In the genomic region with DNA sequence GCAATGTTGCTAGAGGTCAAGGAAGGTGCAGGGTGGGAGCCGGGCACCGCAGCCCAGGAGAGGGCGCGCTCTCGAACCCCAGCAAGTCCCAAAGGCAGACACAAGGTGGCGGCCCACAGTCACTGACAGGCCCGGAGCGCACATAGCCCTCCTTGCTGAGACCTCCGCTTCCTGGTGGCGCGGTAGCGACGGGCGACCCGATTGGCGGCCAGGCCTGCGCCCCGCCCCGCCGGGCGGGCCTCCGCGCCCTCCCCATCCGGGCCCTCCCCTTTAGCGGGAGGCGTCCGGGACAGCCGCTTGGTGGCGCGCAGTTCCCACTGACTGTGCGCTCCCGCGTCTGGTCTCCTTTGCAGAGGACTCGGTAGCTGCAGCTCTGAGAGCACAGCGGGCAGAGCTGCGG, we compare ENCODE assay signal across 8 mouse cellular contexts. TPM values are rescaled to one million over a fixed set of nuclear protein-coding genes. Genes with fewer than 3 reads are reported as not detected.
DNase-seq lines count a peak whose midpoint lies in the region; ATAC-seq and TF ChIP-seq lines count a peak whose summit lies in the region.

A gene (plus strand): TSS at position 340 of the 400 bp plus-strand sequence.

- no peak within 1 kb of the TSS; the same call in 1 of the 2 replicates for H3K27ac ChIP-seq in limb, embryonic 13.5 days
- no peak within 1 kb of the TSS for H3K27ac ChIP-seq in midbrain, embryonic 14.5 days (replicated peaks; ENCODE audit: low read depth, low read length)
- H3K27ac ChIP-seq in stomach, postnatal 0 days (replicated peaks) = no peak within 1 kb of the TSS

- no peaks in the 10 kb centered on the region for H3K27me3 ChIP-seq in E14TG2a.4 (ENCODE audit: insufficient read depth, low read length)
- peaks cover 7% of the 10 kb centered on the region; the same call in 1 of the 2 replicates for H3K27me3 ChIP-seq in limb, embryonic 13.5 days
- H3K27me3 ChIP-seq in midbrain, embryonic 14.5 days (ENCODE audit: control insufficient read depth, insufficient read depth, low read length) = no peaks in the 10 kb centered on the region
- H3K27me3 ChIP-seq in stomach, postnatal 0 days (ENCODE audit: control insufficient read depth, insufficient read depth, low read length) = no peaks in the 10 kb centered on the region

- peak within 1 kb of the TSS; percentile 57 for H3K4me3 ChIP-seq in E14TG2a.4 (replicated peaks; ENCODE audit: low read length)
- peak within 1 kb of the TSS; percentile 54 for H3K4me3 ChIP-seq in limb, embryonic 13.5 days
- peak within 1 kb of the TSS; percentile 25 for H3K4me3 ChIP-seq in midbrain, embryonic 14.5 days (replicated peaks; ENCODE audit: low read depth, low read length)
- H3K4me3 ChIP-seq in stomach, postnatal 0 days (ENCODE audit: low read depth, low read length) = peak within 1 kb of the TSS; percentile 34

- no peaks in the 10 kb centered on the region for H3K36me3 ChIP-seq in E14TG2a.4 (ENCODE audit: insufficient read depth, low read length)
- no peaks in the 10 kb centered on the region for H3K36me3 ChIP-seq in limb, embryonic 13.5 days
- H3K36me3 ChIP-seq in midbrain, embryonic 14.5 days (ENCODE audit: control insufficient read depth, insufficient read depth, low read length) = no peaks in the 10 kb centered on the region
- H3K36me3 ChIP-seq in stomach, postnatal 0 days (ENCODE audit: control insufficient read depth, insufficient read depth, low read length) = no peaks in the 10 kb centered on the region

- H3K4me1 ChIP-seq in E14TG2a.4 (replicated peaks; ENCODE audit: low read depth, low read length) = no peaks in the 10 kb centered on the region
- H3K4me1 ChIP-seq in limb, embryonic 13.5 days = no peaks in the 10 kb centered on the region
- H3K4me1 ChIP-seq in midbrain, embryonic 14.5 days (ENCODE audit: control insufficient read depth, insufficient read depth, low read length) = no peaks in the 10 kb centered on the region
- no peaks in the 10 kb centered on the region for H3K4me1 ChIP-seq in stomach, postnatal 0 days (replicated peaks; ENCODE audit: control insufficient read depth, insufficient read depth)

- H3K4me2 ChIP-seq in limb, embryonic 13.5 days (replicated peaks) = peak within 1 kb of the TSS; percentile 61
- H3K4me2 ChIP-seq in midbrain, embryonic 14.5 days (ENCODE audit: low read length) = peak within 1 kb of the TSS; percentile 22
- H3K4me2 ChIP-seq in stomach, postnatal 0 days (replicated peaks; ENCODE audit: low read depth) = peak within 1 kb of the TSS; percentile 47

- ATAC-seq in limb, embryonic 13.5 days (ENCODE audit: low FRiP score, low read depth) = peak; percentile 54; the same call in 1 of the 2 replicates
- ATAC-seq in midbrain, embryonic 14.5 days (ENCODE audit: low FRiP score, low TSS enrichment) = no peak
- ATAC-seq in stomach, postnatal 0 days (ENCODE audit: low FRiP score, low TSS enrichment) = no peak; the same call in 1 of the 2 replicates

- 5% methylated on average over 28 of the region's 36 CpGs for WGBS in limb, embryonic 13.5 days
- 7% methylated on average over 36 of the region's 36 CpGs for WGBS in midbrain, embryonic 14.5 days
- WGBS in stomach, postnatal 0 days = 7% methylated on average over 26 of the region's 36 CpGs

- DNase-seq in embryo, embryonic 11 days = peak; percentile 74
- DNase-seq in heart, adult 8-10 months (ENCODE audit: low spot score) = peak; percentile 6
- DNase-seq in kidney, adult 18-20 months = peak; percentile 35
- peak; percentile 46 for DNase-seq in midbrain, embryonic 14.5 days
- DNase-seq in stomach, postnatal 0 days (ENCODE audit: low spot score) = peak; percentile 52
- DNase-seq in adipocyte (ENCODE audit: low spot score) = no peak

- no peaks in the 10 kb centered on the region for H3K9me3 ChIP-seq in E14TG2a.4 (ENCODE audit: low read length)
- H3K9me3 ChIP-seq in limb, embryonic 13.5 days = peaks cover 34% of the 10 kb centered on the region
- 0 out of 2 replicates have a peak, but pooled peaks cover 9% of the 10 kb centered on the region for H3K9me3 ChIP-seq in midbrain, embryonic 14.5 days (ENCODE audit: control insufficient read depth, low read length)
- no peaks in the 10 kb centered on the region for H3K9me3 ChIP-seq in stomach, postnatal 0 days (ENCODE audit: control insufficient read depth, low read length)

- no peak for TF ChIP-seq EP300 in stomach, postnatal 0 days (optimal IDR thresholded peaks at IDR 0.05)

- no peak for TF ChIP-seq CTCF in E14TG2a.4 (conservative IDR thresholded peaks at IDR 0.05; ENCODE audit: low read length)
- peak; percentile 40; the same call in 1 of the 2 replicates for TF ChIP-seq CTCF in stomach, postnatal 0 days (IDR thresholded peaks at IDR 0.05; ENCODE audit: low read depth)

- H3K9ac ChIP-seq in limb, embryonic 13.5 days = peak within 1 kb of the TSS; percentile 67
- H3K9ac ChIP-seq in midbrain, embryonic 14.5 days (replicated peaks; ENCODE audit: low read length) = no peak within 1 kb of the TSS
- H3K9ac ChIP-seq in stomach, postnatal 0 days (ENCODE audit: low read length) = 0 out of 2 replicates have a peak within 1 kb of the TSS, but pooled peaks have one; percentile 18

RNA-seq across cellular contexts. Expression of the gene that starts here (rescaled TPM):
- total RNA-seq in heart, adult 8-10 months (2022) = under 1 TPM in 3 of 4 experiments, not detected in 1; 0.20 to 0.44 (median 0.30) TPM
- polyA plus RNA-seq in limb, embryonic 13.5 days (2015; fragmentation: Nextera tagmentation; extraction: Ambion mirVana) = 3.2 and 3.3 TPM in 2 replicates
- 1.6 and 2.2 TPM in 2 replicates for polyA plus RNA-seq in midbrain, embryonic 14.5 days (2014; fragmentation: Nextera tagmentation; extraction: Ambion mirVana)
- polyA plus RNA-seq in stomach, postnatal 0 days (2015; fragmentation: Nextera tagmentation; extraction: Ambion mirVana) = 0.50 and 0.56 TPM in 2 replicates

Comparison
In these comparisons a context has a peak if more than half of its experiments do, and no peak if none do; other contexts are left out.
1. Peak in DNase-seq in heart, adult 8-10 months; RNA of the gene not detected or under 1 TPM.
2. Peak in DNase-seq, H3K4me3 ChIP-seq, H3K9ac ChIP-seq and H3K4me2 ChIP-seq in stomach, postnatal 0 days; RNA of the gene not detected or under 1 TPM.